Mouse (Mus musculus) embryonic fibroblast, embryonic 13.5 days (primary cell): ENCODE data around the gene Rgs17.

Experiments used
- CTCF ChIP-seq: IDR thresholded peaks from 2 replicates; pipeline ENCODE4 v1.5.1; 2011; ENCODE audit warnings: mild to moderate bottlenecking, control low read depth, low read length, moderate library complexity, borderline replicate concordance; ENCODE audit not compliant: insufficient read depth
- POLR2A ChIP-seq: IDR thresholded peaks from 2 replicates; pipeline ENCODE4 v1.6.1; 2011; ENCODE audit warnings: low read depth, mild to moderate bottlenecking, control low read depth, low read length, moderate library complexity

DNA sequence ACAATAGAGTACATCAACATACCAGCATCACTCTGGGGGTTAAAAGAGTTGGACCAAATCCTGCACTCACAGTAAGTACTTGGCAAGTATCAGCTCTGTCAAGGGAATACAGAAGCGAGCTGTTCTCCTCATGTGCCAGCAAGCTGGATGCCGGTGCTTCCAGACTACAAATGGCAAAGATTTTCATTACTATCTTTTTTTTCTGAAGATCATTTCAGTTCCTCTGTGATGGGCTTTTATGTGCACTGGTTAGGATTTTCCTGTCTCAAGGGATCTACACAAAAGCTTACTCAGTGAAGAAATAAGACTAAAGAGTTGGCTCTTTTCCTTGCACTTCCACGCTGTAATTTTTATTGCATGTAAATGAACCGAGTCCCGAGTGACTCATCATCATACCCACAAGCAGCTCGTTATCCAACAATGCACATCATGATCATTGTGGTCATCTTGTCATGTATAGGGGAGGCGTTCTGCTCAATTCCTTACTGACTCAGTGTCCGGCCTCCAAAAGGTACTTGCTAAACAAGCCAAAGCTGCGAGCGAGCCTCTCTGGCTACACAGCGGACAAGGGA is 54.1 kb downstream of the Rgs17 start:
- TF ChIP-seq POLR2A: no peak
- no peak for TF ChIP-seq CTCF
